Mouse (Mus musculus) CD4-positive naive resting alpha-beta T cell, adult 57 days (primary cell): ENCODE measurements around the gene Gm42688. TPM values are rescaled to one million over a fixed set of nuclear protein-coding genes. Genes with fewer than 3 reads are reported as not detected.

ENCODE experiments used
- total RNA-seq: library from RNA; stranded (reverse); gene quantifications from one replicate; pipeline ENCODE4 v1.2.4, GENCODE M21; 2023

Gm42688 gene
- total RNA-seq: 8.3 TPM

DNA sequence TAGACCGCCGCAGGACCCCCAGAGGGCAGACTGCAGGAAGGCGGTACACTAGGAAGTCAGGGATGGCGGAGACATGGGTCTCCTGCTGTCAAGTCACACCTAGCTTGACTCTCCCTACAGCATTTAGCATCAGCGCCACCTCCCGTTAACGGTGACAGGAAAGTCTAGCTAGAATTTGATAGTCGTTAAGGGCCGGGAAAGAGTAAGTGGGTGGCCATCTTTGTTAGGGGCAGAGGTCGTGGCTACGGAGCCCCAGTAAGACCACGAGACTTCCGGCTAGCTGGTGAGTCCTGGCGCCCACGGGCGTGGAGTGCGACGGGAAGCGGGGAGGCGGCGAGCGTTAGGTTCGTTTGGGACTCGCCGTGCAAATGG lies at the start of gene Gm42688, which contains the start of gene Ccdc142:
Gene Gm42688, plus strand, starts transcription at position 302 of the 372 bp plus-strand sequence.
Gene Ccdc142, plus strand, starts transcription at position 286 of the 372 bp plus-strand sequence.

DNA sequence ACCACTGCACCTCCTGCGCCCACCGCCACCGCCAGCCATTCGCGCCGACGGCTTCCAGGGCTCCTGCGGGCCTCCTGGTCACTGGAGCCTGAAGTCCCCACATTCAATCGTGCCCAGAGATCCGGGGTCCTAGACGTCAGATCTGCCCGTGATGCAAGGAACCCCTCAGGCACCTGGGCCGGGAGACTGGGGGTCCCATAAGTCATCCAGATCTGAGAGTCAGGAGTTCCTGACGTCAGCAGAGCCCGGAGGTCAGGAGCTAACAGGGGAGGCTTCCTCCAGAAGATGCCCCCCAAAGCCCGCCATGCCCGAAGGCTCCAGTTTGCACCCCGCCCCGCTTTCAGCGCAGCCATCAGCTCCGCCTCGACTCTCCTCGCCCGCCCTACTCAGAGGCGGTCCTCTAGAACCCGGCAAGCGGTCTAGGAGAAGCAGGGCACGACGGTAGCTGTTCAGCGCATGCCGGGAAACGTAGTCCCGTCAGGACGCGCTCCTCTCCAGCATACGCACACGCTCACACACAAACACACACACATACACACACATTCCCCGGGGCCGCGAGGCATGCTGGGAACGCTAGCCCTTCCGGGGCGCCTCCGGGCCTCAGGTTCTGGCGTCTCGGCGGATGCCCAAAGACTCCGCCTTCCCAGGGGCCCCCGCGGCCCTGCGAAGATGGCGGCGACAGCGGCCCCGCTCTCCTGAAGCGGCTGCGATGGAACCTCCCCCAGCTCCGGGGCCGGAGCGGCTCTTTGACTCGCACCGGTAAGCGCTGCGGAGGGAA lies 47.2 kb upstream of the Gm42688 start, which contains the start of gene Aup1:
Gene Aup1, plus strand, starts transcription at position 448 of the 778 bp plus-strand sequence.

DNA sequence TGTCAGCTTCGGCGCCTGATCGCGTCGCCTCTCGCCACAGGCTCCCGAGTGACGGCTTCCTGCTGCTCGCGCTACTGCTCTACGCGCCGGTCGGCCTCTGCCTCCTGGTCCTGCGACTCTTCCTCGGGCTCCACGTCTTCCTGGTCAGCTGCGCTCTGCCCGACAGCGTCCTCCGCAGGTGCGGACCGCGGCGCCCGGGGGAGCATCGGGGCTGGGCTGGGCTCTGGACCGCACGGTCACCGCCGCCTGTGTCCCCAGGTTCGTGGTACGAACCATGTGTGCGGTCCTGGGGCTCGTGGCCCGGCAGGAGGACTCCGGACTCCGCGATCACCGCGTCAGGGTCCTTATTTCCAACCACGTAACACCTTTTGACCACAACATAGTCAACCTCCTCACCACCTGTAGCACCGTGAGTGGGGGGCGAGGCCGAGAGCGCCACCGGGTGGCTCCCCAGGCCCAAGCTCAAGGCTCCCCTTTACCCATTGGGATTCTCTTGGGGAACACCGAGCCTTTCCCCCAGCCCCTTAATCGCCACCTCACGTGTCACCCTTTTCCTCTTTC lies 46.5 kb upstream of the Gm42688 start, which contains the start of gene Htra2:
Gene Htra2, minus strand, starts transcription at position 403 of the 561 bp plus-strand sequence.

DNA sequence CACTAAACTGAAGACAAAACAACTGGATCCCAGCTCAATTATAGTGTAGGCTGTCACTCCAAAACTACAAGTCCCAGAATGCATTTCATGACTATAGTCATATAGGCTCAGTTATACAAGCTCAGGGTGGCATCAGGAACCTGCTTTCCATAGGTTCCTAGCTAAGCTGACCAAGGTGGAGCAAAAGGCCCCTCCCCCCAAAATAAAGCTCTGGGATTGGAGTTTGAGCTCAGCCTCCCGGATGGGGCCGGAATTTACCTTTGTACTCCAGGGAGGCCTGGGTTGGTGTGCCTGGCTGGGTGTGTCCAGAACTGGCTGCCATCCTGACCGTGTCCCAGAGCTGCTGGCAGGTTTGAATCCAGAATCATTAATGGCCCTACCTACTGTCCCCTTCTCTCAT lies 43.6 kb upstream of the Gm42688 start, which contains the start of gene Dqx1:
Gene Dqx1, plus strand, starts transcription at position 55 of the 400 bp plus-strand sequence.

DNA sequence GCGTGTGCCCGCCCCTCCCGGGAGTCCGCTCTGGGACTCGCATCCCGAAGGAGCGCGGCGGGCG lies 31.3 kb upstream of the Gm42688 start, which contains the start of gene Tlx2:
Gene Tlx2, minus strand, starts transcription at position 47 of the 64 bp plus-strand sequence.

DNA sequence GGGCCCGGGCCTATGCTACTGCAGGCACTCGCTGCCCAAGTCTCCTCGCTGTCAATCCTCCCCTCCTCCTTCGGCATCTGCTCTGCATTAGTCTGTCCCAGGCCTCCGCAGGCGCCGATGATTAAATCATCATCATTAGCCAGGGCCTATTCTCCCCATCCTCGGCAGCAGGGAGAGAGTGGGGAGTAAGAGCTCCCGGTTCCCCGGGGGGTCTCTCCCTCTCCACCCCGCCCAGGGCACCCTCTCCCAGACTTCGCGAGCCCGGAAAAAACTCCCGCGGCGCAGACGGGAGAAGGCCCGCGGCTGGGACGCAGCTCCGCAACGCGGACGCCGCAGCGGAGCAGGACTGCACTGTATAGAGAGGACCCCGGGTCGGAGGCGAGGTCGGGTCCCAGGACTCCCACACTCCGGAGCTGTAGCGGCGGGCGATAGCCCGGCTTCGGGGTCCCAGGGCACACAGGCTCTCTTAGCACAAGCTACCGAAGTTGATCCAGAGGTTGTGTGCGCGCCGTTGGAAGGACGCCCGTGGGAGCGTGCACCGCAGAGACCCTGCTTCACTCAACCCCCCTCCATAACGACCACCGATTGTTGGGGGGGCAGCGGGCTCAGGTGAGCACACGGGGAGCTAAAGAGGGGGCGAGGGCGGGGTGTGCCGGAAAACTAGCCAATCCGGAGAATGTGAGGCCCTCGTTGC lies 23.6 kb upstream of the Gm42688 start, which contains the start of gene Pcgf1:
Gene Pcgf1, plus strand, starts transcription at position 240 of the 694 bp plus-strand sequence.

DNA sequence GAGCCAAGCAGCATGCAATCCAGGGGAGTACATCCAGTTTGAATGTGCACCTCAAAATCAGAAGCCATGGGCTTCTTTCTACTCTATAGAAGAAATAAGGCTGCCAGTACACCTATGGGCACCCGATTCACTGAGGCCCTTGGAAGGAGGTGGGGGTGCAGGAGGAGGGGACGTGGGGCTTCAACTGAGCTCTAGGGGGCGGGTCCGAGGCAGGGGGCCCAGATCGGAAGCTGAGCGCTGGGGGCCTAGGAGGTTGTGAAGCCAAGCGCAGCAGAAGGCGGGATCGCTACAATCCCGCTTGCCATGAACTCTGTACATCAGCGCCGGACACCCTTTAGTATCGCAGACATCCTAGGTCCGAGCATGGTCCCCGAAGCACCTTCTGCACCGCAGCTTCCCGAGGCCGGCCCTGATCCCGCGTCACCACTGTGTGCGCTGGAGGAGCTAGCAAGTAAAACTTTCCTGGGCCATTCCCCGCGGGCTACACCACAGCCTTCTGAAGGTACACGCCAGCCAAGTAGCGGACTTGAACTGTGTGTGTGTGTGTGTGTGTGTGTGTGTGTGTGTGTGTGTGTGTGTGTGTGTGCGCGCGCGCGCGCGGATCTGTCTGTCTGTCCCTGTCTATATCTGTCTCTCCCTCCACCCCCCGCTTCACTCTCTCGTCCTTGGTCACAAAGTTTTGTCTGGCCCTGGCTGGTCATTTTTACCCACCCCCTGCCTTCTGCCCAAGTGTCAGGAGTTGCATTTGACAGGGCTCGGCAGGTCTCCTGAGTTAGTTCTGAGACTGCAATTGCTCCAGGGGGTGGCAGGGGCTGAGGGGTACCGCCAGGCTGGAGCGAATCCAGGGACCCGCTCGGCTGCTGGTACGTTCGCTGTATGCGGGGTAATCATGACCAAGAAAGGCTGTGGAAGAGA lies 15.0 kb upstream of the Gm42688 start, which contains the start of gene Lbx2:
Gene Lbx2, plus strand, starts transcription at position 247 of the 915 bp plus-strand sequence.

DNA sequence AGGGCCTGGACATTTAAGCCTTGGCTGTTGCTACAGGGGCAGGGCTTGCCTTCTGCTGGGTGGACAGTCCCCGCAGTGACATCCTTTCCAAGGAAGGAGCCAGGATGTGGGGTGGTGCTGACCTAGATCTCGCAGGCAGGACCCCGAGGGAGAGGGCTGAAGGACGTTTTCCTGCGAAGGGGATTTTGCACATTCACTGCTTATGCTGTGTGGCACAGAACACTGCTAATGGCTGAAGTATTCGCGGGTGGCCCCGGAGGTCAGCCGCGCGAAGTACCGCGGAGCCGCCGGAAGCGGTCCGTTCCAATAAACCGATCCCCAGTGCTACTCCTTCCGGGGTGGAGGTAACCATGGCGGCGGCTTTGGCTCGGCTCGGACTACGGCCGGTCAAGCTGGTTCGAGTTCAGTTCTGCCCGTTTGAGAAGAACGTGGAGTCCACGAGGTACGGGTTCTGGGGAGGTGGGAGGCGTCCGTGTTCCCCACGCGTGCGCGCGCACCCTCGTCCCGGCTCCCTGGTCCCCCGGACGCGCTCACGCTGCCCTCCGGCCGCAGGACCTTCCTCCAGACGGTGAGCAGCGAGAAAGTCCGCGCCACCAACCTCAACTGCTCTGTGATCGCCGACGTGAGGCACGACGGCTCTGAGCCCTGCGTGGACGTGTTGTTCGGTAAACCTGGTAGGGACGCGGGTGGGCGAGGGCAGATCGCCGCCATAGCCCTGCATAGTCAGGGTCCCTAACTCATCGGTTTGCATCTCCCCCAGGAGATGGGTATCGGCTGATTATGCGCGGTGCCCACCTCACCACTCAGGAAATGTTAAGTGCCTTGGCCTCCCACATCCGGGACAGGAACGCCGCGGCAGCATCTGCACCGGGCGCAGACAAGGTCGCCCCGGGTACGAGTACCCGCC lies 7.6 kb downstream of the Gm42688 start, which contains the start of gene Mrpl53:
Gene Mrpl53, plus strand, starts transcription at position 279 of the 907 bp plus-strand sequence.

DNA sequence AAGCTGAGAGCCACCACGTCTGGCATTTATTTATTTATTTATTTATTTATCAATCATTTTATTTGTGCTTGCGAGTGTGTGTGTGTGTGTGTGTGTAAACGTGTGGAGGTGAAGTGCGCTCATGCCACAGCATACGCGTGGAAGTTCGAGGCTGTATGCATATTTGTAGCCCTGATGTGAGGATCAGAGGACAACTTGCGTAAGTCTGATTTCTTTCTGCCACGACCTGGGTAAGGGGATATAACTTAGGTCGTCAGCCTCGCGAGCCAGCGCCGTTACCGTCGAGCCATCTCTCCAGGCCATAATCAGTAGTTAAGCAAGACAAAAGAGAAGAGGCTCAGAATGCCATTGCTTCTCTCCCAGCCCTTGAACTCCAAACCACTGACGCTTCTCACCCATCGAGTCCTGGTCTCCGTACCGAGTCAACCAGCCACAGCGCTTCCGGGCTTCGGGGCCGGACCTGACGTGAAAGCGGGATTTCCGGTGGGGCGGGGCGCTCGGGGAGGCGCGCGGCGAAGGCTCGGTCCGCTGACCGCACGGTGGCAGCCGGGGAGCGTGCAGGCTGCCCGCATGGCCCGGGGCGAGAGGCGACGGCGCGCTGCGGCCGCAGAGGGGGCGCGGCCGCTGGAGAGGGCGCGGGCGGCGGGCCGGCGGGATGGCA lies 13.7 kb downstream of the Gm42688 start, which contains the start of gene Mogs:
Gene Mogs, plus strand, starts transcription at position 486 of the 661 bp plus-strand sequence.

DNA sequence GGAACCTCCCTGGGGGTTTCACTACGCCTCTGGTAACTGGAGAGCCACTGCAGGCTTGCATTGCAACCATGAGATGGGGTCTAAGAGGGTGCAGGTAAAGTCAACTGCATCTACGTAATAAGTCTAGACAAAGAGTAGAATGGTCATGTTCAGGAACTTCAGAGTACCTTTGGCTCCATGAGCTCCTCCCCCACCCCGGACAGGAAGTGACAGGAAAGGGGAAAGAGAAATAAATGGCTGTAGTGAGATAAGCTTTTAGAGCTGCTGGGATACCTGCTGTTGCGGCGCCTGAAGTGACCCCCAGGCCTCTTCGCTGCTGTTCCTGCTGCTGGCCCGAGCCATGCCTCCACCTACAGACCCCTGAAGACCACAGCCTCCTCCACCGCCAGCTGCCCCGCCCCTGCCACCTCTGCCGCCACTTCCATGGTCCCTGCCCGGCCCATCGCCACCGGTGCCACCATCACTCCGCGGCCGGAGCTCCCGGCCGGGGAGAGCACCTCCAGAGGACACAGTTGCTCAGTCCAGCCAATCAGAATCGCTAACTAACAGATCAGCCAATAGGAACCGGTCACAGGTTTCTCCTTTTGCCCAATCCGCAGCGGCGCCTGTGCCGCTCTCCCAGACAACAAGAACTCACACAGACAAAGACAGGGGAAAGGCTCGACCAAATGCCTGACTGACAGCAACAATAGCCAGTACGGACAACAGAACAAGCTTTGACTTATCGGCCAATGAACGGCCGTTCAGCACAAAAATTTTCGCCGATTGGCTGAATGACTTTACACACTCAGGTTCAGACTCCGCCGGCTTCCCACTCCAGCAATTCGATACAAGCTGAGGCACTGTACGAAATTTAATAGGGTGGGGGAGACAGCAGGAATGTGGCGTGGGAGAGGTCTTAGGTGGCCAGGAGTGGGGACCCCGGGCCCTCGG lies 19.8 kb downstream of the Gm42688 start, which contains the start of gene Wbp1:
Gene Wbp1, minus strand, starts transcription at position 630 of the 933 bp plus-strand sequence.

DNA sequence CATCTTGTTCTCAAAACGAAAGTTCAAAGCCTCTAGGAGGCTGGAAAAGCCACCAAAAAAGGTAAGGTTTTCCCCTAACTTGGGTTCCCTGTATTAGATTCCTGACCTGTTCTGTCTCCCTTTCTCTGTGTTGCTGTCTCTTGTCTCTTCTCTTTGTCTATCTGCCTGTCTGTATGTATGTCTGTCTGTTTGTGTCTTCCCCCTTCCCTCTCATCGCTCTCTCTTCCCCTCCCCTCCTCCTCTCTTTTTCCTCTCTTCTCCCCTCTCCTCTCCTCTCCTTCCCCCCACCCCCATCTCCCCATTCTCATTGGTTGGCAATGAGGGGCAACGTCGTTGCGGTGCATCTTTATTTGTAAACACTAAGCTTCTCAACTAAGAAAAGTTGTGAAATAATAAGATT lies 23.9 kb downstream of the Gm42688 start, which contains the start of gene Ino80b:
Gene Ino80b, minus strand, starts transcription at position 101 of the 400 bp plus-strand sequence.

DNA sequence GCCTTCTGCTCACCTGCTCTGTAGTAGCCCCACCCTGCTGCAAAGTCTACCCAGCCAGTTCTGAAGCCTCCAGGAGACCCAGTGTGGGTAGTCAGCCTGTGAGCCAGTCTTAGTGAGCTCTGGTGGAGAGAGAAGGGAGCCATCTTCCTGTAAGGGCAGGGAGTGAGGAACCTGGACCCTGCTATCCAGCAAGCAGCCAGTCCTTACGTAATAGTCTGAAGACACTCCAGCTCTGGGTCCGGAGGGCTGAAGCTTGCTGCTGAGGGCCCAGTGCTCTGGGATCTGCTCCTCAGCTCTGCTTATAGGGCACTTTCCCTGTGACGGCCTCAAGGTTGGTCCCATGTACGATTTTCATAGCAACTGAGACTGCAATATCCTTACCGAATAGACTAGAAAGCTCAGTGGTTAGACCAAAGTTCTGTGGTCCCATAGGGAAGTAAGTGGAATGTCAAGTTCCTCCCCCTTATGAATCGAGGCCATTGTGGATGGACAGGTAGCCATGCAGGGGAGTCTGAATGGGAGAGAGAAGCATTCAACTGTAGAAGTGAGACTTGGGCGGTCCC lies 33.6 kb downstream of the Gm42688 start, which contains the start of gene Rtkn:
Gene Rtkn, plus strand, starts transcription at position 513 of the 563 bp plus-strand sequence.

DNA sequence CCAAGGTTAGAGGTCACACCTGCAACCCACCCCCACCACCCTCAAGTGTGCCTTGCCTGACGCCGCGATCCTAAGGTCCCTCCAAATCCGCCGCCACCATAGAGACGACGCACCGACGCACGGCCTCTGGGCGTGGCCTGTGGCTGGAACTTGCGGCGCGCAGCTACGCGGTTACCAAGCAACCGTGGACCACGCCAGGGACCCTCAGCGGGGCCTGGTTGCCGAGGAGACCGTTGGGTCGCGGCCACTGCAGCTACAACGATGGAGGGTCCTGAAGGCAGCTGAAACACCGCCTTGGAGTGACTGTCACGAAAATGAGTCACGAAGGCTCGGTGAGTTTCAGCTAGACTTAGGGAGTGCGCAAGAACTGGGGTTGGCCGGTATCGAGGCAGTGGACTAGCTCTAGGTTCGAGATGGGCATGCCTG lies 54.9 kb downstream of the Gm42688 start, which contains the start of the genes Wdr54 and 1700003E16Rik:
Gene Wdr54, minus strand, starts transcription at position 139 of the 426 bp plus-strand sequence.
Gene 1700003E16Rik, plus strand, starts transcription at position 146 of the 426 bp plus-strand sequence.

Other genes starting within 250 kb of the Gm42688 start
- gene Sema4f, start 161.8 kb upstream of the Gm42688 start, total RNA-seq: 21.0 TPM
- not detected for gene M1ap, start 154.7 kb upstream of the Gm42688 start, total RNA-seq
- 15.5 TPM for gene Dok1, start 68.1 kb upstream of the Gm42688 start, total RNA-seq
- 1.2 TPM for gene Loxl3, start 67.4 kb upstream of the Gm42688 start, total RNA-seq
- gene Aup1, start 47.1 kb upstream of the Gm42688 start, total RNA-seq: 383 TPM
- gene Htra2, start 46.3 kb upstream of the Gm42688 start, total RNA-seq: 34.5 TPM
- gene Dqx1, start 43.8 kb upstream of the Gm42688 start, total RNA-seq: 15.3 TPM
- gene Tlx2, start 31.3 kb upstream of the Gm42688 start, total RNA-seq: not detected
- 28.6 TPM for gene Pcgf1, start 23.7 kb upstream of the Gm42688 start, total RNA-seq
- not detected for gene Lbx2, start 15.2 kb upstream of the Gm42688 start, total RNA-seq
- 12.8 TPM for gene Ccdc142, start within 50 bp of the Gm42688 start, total RNA-seq
- 28.2 TPM for gene Mrpl53, start 7.4 kb downstream of the Gm42688 start, total RNA-seq
- 34.1 TPM for gene Mogs, start 13.9 kb downstream of the Gm42688 start, total RNA-seq
- 41.6 TPM for gene Wbp1, start 19.9 kb downstream of the Gm42688 start, total RNA-seq
- 28.5 TPM for gene Ino80b, start 23.8 kb downstream of the Gm42688 start, total RNA-seq
- gene Rtkn, start 33.8 kb downstream of the Gm42688 start, total RNA-seq: not detected
- gene Wdr54, start 54.8 kb downstream of the Gm42688 start, total RNA-seq: 0.53 TPM
- not detected for gene 1700003E16Rik, start 54.8 kb downstream of the Gm42688 start, total RNA-seq
- gene Dctn1, start 64.3 kb downstream of the Gm42688 start, total RNA-seq: 127 TPM
- not detected for gene Slc4a5, start 118.2 kb downstream of the Gm42688 start, total RNA-seq
- 48.9 TPM for gene Mthfd2, start 224.3 kb downstream of the Gm42688 start, total RNA-seq
- 97.1 TPM for gene Mob1a, start 224.4 kb downstream of the Gm42688 start, total RNA-seq
- gene Bola3, start 247.5 kb downstream of the Gm42688 start, total RNA-seq: 28.4 TPM